Mouse (Mus musculus) urinary bladder, adult 2 months (tissue): Measurements from ENCODE around the gene Rnase13. TPM values are rescaled to one million over a fixed set of nuclear protein-coding genes. Genes with fewer than 3 reads are reported as not detected.

Source experiments
- DNase-seq: peaks from one replicate; pipeline ENCODE4 v3.0.0; 2022; ENCODE audit warnings: low spot score
- polyA plus RNA-seq: library from polyadenylated mRNA; depleted of rRNA; stranded (reverse); fragments of >200 nt; gene quantifications from 2 replicates; pipeline ENCODE4 v1.2.3, GENCODE M21; 2012; rRNA removed

The Rnase13 gene
- polyA plus RNA-seq, 1 experiment: 1.0 TPM

DNA sequence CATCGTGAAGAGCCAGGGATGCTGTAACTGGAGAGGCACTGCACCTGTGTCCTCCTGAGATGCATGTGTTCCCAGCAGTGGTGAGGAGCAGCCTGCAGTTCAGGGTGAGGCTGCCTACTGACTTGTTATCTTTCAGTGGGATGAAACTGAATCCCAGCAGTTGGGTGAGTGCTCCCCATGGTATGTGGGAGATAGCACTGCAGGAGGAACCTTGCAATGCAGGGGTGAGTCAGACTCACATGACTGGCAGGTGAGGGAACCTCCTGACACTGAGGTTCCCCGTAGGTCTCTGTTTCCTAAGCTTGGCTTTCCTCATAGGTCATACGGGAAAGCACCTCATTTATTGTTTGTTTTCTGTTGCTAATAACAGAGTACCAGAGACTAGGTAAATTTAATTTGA is 45.1 kb downstream of the Rnase13 start:
- DNase-seq: no peak

DNA sequence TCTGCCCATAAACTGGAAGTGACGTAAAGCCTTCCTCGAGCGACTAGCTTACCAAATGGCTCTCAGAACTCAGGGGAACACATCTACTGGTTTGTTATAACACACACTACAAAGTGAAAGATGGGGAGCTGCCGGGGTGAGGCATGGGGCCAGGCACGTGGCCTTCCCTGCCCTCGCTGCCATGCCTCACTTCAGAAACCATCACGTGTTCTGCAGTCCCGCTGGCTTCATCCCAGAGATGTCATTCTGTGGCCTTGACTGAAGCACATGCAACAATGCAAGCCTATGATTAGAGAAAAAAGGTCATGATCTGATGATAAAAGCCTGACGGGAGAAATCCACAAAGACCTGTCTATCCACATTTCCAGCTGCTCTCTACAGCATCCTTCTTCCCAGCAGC is 50.8 kb downstream of the Rnase13 start:
- no peak for DNase-seq

Other genes starting within 250 kb of the Rnase13 start
- not detected in 2 replicates for gene Gm17079, start 227.3 kb downstream of the Rnase13 start, polyA plus RNA-seq
- gene Gm5800, start 205.6 kb downstream of the Rnase13 start, polyA plus RNA-seq: not detected in 2 replicates
- 0.56 and 0.57 TPM in 2 replicates for gene Ang4, start 149.2 kb downstream of the Rnase13 start, polyA plus RNA-seq
- gene AY358078, start 122.7 kb downstream of the Rnase13 start, polyA plus RNA-seq: not detected in 2 replicates
- gene Ear6, start 69.1 kb downstream of the Rnase13 start, polyA plus RNA-seq: not detected in 2 replicates
- 35.8 and 40.5 TPM in 2 replicates for gene Mettl17, start 37.9 kb downstream of the Rnase13 start, polyA plus RNA-seq
- 1.2 and 2.0 TPM in 2 replicates for gene Slc39a2, start 29.9 kb downstream of the Rnase13 start, polyA plus RNA-seq
- 393 and 417 TPM in 2 replicates for gene Ndrg2, start 8.6 kb downstream of the Rnase13 start, polyA plus RNA-seq
- 0.11 TPM in 1 of 2 replicates, not detected in the other for gene Tppp2, start 4.3 kb downstream of the Rnase13 start, polyA plus RNA-seq
- gene Arhgef40, start 61.9 kb upstream of the Rnase13 start, polyA plus RNA-seq: 44.4 and 53.8 TPM in 2 replicates
- 1.1 and 1.5 TPM in 2 replicates for gene Tmem253, start 92.9 kb upstream of the Rnase13 start, polyA plus RNA-seq
- gene Zfp219, start 98.0 kb upstream of the Rnase13 start, polyA plus RNA-seq: 105 and 107 TPM in 2 replicates
- not detected in 2 replicates for gene Olfr221, start 119.7 kb upstream of the Rnase13 start, polyA plus RNA-seq
- gene Hnrnpc, start 181.3 kb upstream of the Rnase13 start, polyA plus RNA-seq: 203 and 214 TPM in 2 replicates
- gene Rpgrip1, start 187.9 kb upstream of the Rnase13 start, polyA plus RNA-seq: 1.8 and 2.5 TPM in 2 replicates